Mouse (Mus musculus) liver, embryonic 14.5 days (tissue): ENCODE measurements around the gene Cyp2d11. TPM values are rescaled to one million over a fixed set of nuclear protein-coding genes. Genes with fewer than 3 reads are reported as not detected.
A peak's percentile ranks its signal among the peaks of the same experiment; 100 is the strongest.

Experiments
- ATAC-seq: fragments of 200-750 bp; cut with Nextera tagmentation; 2 replicates; pipeline ENCODE4 v1.8.0; 2017; ENCODE audit warnings: moderate number of reproducible peaks, mild to moderate bottlenecking, moderate library complexity; ENCODE audit not compliant: insufficient read depth
- DNase-seq, 3 experiments: peaks; one replicate each; pipeline ENCODE4 v3.0.0-alpha.2; 2012 to 2013; ENCODE audit warnings: low read depth in 3 of 3, low spot score in 3 of 3
- H3K27ac ChIP-seq: fragments of 300-500 bp; sonication (generic); 2 replicates; pipeline ENCODE4 v1.5.1; 2014; ENCODE audit warnings: moderate library complexity, mild to moderate bottlenecking, control low read depth, inconsistent platforms
- H3K27me3 ChIP-seq: fragments of 300-500 bp; sonication (generic); 2 replicates; pipeline ENCODE4 v1.6.1; 2014; ENCODE audit warnings: mild to moderate bottlenecking, low read length, moderate library complexity; ENCODE audit not compliant: control insufficient read depth, insufficient read depth
- H3K36me3 ChIP-seq: fragments of 300-500 bp; sonication (generic); replicated peaks from 2 replicates; pipeline ENCODE4 v1.6.1; 2014; ENCODE audit warnings: low read depth; ENCODE audit not compliant: control insufficient read depth, insufficient read depth
- H3K4me1 ChIP-seq, 2 experiments: fragments of 200-500 bp in 1 of 2; fragments of 300-500 bp in 1 of 2; sonication (generic) in 1 of 2; replicated peaks; 2 replicates each; pipeline ENCODE4 v1.6.1; 2012 to 2014; ENCODE audit warnings: antibody characterized with exemption in 1 of 2, inconsistent platforms in 1 of 2, low read length in 1 of 2; ENCODE audit not compliant: control insufficient read depth in 2 of 2, insufficient read depth in 2 of 2
- H3K4me2 ChIP-seq: fragments of 300-500 bp; sonication (generic); 2 replicates; pipeline ENCODE4 v1.6.1; 2014; ENCODE audit warnings: low read depth, mild to moderate bottlenecking, control low read depth, moderate library complexity
- H3K4me3 ChIP-seq, 2 experiments: fragments of 200-500 bp in 1 of 2; fragments of 300-500 bp in 1 of 2; sonication (generic) in 1 of 2; 2 replicates each; pipeline ENCODE4 v1.5.1; 2012 to 2014; ENCODE audit warnings: low read depth in 2 of 2, low read length in 2 of 2, mild to moderate bottlenecking in 2 of 2, control low read depth in 1 of 2, inconsistent platforms in 1 of 2, moderate library complexity in 1 of 2; ENCODE audit not compliant: insufficient read depth in 1 of 2
- H3K9ac ChIP-seq: fragments of 300-500 bp; sonication (generic); replicated peaks from 2 replicates; pipeline ENCODE4 v1.6.1; 2014; ENCODE audit warnings: mild to moderate bottlenecking, control low read depth, moderate library complexity
- H3K9me3 ChIP-seq: fragments of 300-500 bp; sonication (generic); 2 replicates; pipeline ENCODE4 v1.6.1; 2016; ENCODE audit warnings: low read length, mixed read lengths; ENCODE audit not compliant: control insufficient read depth
- CTCF ChIP-seq: IDR thresholded peaks from 2 replicates; pipeline ENCODE4 v1.5.1; 2016; ENCODE audit warnings: antibody characterized with exemption, low read depth, control low read depth
- EP300 ChIP-seq: IDR thresholded peaks from 2 replicates; pipeline ENCODE4 v1.6.1; 2016; ENCODE audit warnings: antibody characterized with exemption, low read depth
- WGBS: fragments of 180-500 bp; shearing (Covaris S2); extraction: QIAGEN DNeasy Blood & Tissue Kit; methylation state at CpG from one replicate; pipeline ENCODE4 v1.1.7; 2014; ENCODE audit not compliant: insufficient replicate concordance; 5-methylcytosine and 5-hydroxymethylcytosine counted together
- polyA plus RNA-seq, 2 experiments: library from polyadenylated mRNA; depleted of rRNA in 1 of 2; stranded (reverse) in 1 of 2; unstranded in 1 of 2; fragments of >200 nt; fragmentation: Nextera tagmentation in 1 of 2; extraction: Ambion mirVana in 1 of 2; gene quantifications; 2 replicates each; pipeline versions ENCODE4 v1.2.1 to v1.2.3; 2012 to 2014

Gene Cyp2d11
- polyA plus RNA-seq, 2 experiments: 0.09 TPM; not detected in 1

DNA sequence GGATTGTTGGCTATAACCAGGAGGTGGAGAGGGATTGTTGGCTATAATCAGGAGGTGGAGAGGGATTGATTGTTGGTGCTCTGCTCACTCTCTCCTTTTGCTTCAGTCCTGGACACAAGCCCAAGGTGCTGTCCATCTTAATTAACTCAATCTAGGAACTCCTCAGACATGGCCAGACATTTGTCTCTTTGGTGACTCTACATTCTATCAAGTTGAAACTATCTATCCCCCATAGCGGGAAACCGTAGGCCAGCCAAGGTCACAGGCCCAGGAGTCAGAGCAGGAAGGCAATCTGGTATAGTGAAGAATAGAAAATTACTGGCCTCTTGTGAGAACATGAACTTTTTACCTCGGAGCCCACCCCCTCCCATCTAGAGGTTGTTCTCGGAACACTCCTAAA, 31.6 kb downstream of the Cyp2d11 start:
- no peaks in the 10 kb centered on the region for H3K27me3 ChIP-seq
- TF ChIP-seq CTCF (no peak), EP300 (no peak)
- ATAC-seq (no peak), DNase-seq (no peak)
- H3K4me1 ChIP-seq: peaks cover 0 to 5% of the 10 kb centered on the region in 2 experiments; a peak in 2 of 4 replicates
- H3K9ac ChIP-seq: no peak overlapping the region
- H3K4me3 ChIP-seq: no peak overlapping the region
- H3K36me3 ChIP-seq: no peaks in the 10 kb centered on the region
- no peaks in the 10 kb centered on the region for H3K9me3 ChIP-seq
- H3K27ac ChIP-seq: no peak overlapping the region
- WGBS: 78% methylated on average over 3 of the region's 4 CpGs
- no peak overlapping the region for H3K4me2 ChIP-seq

DNA sequence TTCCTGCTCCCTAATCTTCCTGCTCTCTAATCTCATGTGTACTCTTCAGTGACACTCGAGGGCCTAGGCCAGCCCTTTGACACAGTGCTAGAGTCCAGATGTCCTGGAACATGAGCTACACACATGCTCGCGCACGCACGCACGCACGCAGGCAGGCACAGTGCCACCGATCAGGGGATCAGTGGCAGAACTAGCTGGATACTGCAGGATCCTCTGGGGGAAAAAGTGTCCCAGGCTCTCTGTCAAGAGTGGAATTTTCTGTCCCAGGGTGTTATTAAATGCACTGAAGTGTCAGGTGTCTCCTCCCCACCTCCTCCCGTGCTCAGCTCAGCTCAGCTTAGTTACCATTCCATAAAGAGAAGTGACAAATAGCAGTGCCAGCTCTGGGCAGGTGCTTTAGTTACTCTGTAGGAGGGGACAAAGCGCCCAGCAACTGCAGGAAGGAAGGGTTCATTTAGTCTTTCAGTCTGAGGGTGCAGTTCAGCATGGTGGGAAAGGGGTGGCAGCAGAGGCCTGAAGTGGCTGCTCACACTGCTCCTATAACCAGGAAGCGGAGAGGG, 32.3 kb downstream of the Cyp2d11 start:
- DNase-seq: no peak

DNA sequence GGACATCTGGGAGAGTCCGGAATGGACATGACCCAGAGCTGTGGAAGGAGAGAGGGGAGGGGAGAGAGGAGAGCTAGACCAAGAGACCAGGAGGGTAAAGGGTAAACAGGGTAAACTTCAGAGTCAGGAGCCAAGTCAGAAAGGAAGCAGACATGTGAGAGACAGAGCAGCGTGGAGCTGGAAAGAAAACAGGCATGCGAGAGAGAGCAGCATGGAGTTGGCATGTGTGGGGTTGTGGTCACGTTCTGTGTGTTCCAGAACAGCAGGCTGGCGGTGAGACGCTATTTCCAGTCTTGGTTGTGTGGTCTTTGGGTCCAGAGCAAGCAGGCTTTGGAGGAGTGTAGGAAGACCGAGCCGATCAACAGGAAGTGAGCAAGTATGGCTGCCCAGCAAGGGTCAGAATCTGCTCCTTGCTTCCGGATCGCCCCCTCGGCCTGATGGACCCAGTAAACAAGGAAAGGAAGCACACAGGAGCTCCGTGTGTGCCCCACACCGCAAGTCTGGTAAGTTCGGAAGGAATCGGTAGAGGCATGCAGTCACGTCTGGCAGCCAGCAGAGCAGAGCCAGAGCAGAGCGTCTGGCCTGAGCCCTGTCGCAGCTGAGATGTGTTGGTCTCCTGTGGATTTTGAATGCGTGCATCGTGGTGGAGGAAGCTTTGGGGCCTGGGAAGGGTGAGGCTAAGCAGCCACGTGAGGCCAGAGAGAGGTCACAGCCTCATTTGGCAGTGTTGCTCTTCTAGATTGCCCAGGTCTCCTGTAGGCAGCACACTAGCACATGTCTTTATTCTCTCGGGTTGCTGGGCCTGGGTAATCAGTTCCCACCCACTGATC, 35.2 kb downstream of the Cyp2d11 start:
- no peak for TF ChIP-seq EP300
- ATAC-seq (no peak), DNase-seq (no peak)
- H3K27me3 ChIP-seq: no peaks in the 10 kb centered on the region
- H3K4me2 ChIP-seq: no peak overlapping the region
- H3K36me3 ChIP-seq: no peaks in the 10 kb centered on the region
- H3K4me1 ChIP-seq: peaks cover 7% of the 10 kb centered on the region in 2 experiments; a peak in 3 of 4 replicates
- no peaks in the 10 kb centered on the region for H3K9me3 ChIP-seq
- WGBS: 62% methylated on average over 22 of the region's 22 CpGs
- no peak overlapping the region for H3K4me3 ChIP-seq
- H3K27ac ChIP-seq: no peak overlapping the region
- no peak overlapping the region for H3K9ac ChIP-seq

More for the DNA sequence above, 32.3 kb downstream of the Cyp2d11 start:
- H3K4me3 ChIP-seq: no peak overlapping the region
- H3K4me1 ChIP-seq: peaks cover 0 to 5% of the 10 kb centered on the region in 2 experiments; a peak in 2 of 4 replicates
- no peak overlapping the region for H3K27ac ChIP-seq
- H3K27me3 ChIP-seq: no peaks in the 10 kb centered on the region
- H3K9ac ChIP-seq: no peak overlapping the region
- 68% methylated on average over 11 of the region's 11 CpGs for WGBS
- ATAC-seq: peak; percentile 41; the same call in 1 of the 2 replicates
- H3K4me2 ChIP-seq: no peak overlapping the region
- no peaks in the 10 kb centered on the region for H3K9me3 ChIP-seq
- H3K36me3 ChIP-seq: no peaks in the 10 kb centered on the region
- TF ChIP-seq CTCF (peak; percentile 40), EP300 (no peak)

DNA sequence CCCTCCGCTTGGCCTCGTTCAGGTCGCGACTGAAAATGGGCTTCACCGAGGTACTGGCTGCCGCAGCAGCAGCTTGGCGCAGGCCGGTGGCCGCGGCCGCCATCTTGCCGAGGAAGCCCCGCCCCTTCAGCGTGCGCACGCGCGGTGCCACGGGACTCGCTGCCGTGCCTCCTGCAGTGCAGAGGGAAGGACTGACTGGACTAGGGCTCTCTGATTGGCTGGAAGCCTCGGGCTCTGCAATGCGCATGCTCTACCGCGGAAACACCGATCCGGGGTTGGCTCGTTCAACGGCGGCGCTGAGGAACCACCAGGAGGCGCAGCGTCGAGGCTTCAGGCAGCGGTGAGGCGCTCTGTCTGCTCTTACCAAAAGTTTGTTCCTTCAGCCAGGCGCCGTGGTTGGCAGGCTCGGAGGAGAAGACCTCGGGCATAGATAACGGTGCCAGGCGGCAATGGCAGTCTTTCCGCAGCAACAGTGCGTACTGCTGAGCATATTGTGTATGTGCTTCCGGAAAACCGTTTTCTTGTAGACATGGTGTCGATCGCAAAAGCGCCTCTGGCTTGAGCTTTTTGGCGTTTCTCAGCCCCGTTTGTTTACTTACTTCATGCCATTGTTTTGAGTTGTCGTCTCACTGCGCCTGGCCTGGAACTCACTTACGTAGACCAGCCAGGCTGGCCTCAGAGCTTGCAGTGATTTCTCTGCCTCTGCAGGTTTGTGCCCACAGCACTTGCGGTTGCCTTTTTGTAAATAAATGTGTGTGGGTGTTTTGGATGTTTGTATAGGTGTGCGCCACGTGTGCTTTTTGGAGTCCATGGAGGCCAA, 39.5 kb downstream of the Cyp2d11 start, which contains the start of gene Ndufa6:
Ndufa6 (minus strand) TSS at position 197 of the 820 bp plus-strand sequence.
- ATAC-seq (peak; percentile 99), DNase-seq (peak; percentile 97)
- Histone ChIP-seq H3K4me3 (peak within 1 kb of the TSS; percentile 80 to 82), H3K4me1 (peaks cover 27 to 36% of the 10 kb centered on the region in 2 experiments), H3K4me2 (peak within 1 kb of the TSS; percentile 97), H3K9me3 (no peaks in the 10 kb centered on the region), H3K27me3 (no peaks in the 10 kb centered on the region), H3K9ac (peak within 1 kb of the TSS; percentile 98), H3K27ac (peak within 1 kb of the TSS; percentile 90), H3K36me3 (peaks cover 20% of the 10 kb centered on the region)
- TF ChIP-seq CTCF (peak; percentile 100), EP300 (no peak)
- WGBS: 2% methylated on average over 57 of the region's 57 CpGs
